ENCODE assay signal across 13 mouse cellular contexts in the genomic region with DNA sequence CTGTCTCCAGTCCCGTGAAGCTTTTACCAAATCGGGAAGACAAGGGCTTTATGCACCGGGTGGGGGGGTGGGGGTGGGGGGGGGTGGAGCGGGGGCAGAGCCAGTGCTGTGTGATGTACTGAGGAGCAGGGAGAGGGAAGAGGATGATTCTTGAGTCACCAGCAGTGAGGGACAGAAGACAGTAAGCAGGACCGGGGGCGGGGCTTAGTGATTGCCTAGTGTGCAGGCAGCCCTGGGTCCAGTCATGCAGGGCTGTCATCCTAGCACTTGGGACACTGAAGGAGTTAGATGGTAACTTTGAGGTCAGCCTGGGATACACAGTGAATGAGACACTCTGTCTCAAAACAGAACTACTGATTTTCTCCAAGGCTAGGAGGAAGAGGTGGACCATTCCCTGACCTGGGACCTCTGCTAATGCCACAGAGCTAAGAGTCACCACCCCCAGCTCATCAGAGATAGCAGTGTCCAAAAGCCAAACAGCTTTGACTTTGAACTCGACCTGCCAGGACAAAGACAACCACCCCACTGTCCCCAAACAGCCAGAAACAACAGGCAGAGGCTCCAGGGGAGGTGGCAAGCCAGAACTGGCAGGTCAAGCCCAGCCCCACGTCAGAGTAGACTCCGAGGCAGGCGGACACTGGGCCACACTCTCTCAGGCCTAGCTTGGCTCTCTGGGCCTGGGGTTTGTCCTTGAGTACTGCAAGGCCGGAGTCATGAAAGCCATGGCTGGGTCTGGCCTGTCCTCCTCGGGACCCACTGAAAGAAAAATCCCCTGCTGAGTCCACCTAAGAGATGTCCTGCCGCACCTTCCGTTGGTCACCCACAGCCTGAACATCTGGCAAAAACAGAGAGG. TPM values are rescaled to one million over a fixed set of nuclear protein-coding genes. Genes with fewer than 3 reads are reported as not detected.
DNase-seq lines count a peak whose midpoint lies in the region; ATAC-seq and TF ChIP-seq lines count a peak whose summit lies in the region.
"Had no signal": no experiment of that assay in that cellular context is flagged by ENCODE, and none has a peak within 500 bp of the region (broad histone marks: within the 10 kb centered on the region; RNA-seq: fewer than 3 reads in every experiment).

No protein-coding gene starts in this region.

- no peaks in the 10 kb centered on the region for H3K9me3 ChIP-seq in heart, embryonic 11.5 days (replicated peaks; ENCODE audit: control insufficient read depth, low read length)
- no peaks in the 10 kb centered on the region for H3K9me3 ChIP-seq in lung, postnatal 0 days (ENCODE audit: low read length)
- H3K9me3 ChIP-seq in liver, embryonic 14.5 days (ENCODE audit: control insufficient read depth, low read length) = no peaks in the 10 kb centered on the region
- H3K9me3 ChIP-seq: lung, embryonic 15.5 days had no signal

- no peak for TF ChIP-seq CTCF in lung, postnatal 0 days (IDR thresholded peaks at IDR 0.05)
- TF ChIP-seq CTCF in lung, adult 2 months (IDR thresholded peaks at IDR 0.05; ENCODE audit: insufficient read depth, low read length) = no peak
- no peak for TF ChIP-seq CTCF in liver, embryonic 14.5 days (IDR thresholded peaks at IDR 0.05; ENCODE audit: low read depth)

- no peak overlapping the region for H3K4me3 ChIP-seq in heart, embryonic 11.5 days (ENCODE audit: low read depth, low read length)
- H3K4me3 ChIP-seq in lung, postnatal 0 days (ENCODE audit: low read depth, low read length) = no peak overlapping the region
- no peak overlapping the region for H3K4me3 ChIP-seq in lung, adult 2 months (replicated peaks; ENCODE audit: extremely low read depth, low read depth, low read length)
- no peak overlapping the region for H3K4me3 ChIP-seq in liver, embryonic 14.5 days (ENCODE audit: insufficient read depth in 1 of 2, low read depth in 2 of 2, low read length in 2 of 2)
- H3K4me3 ChIP-seq: lung, embryonic 15.5 days had no signal

- intact Hi-C loops in heart, postnatal 14 days (cut with DNase I) = no loop called here

- TF ChIP-seq EP300 in lung, postnatal 0 days (IDR thresholded peaks at IDR 0.05) = no peak
- TF ChIP-seq EP300 in liver, embryonic 14.5 days (IDR thresholded peaks at IDR 0.05; ENCODE audit: low read depth) = no peak

- H3K27me3 ChIP-seq in heart, embryonic 11.5 days (ENCODE audit: control insufficient read depth, insufficient read depth, low read length) = no peaks in the 10 kb centered on the region
- H3K27me3 ChIP-seq in lung, postnatal 0 days (replicated peaks; ENCODE audit: insufficient read depth, low read length) = no peaks in the 10 kb centered on the region
- no peaks in the 10 kb centered on the region for H3K27me3 ChIP-seq in liver, embryonic 14.5 days (ENCODE audit: control insufficient read depth, insufficient read depth, low read length)
- H3K27me3 ChIP-seq: CH12.LX; lung, embryonic 15.5 days had no signal

- peak overlapping the region; percentile 54 for H3K27ac ChIP-seq in heart, embryonic 11.5 days (ENCODE audit: low read depth, low read length)
- no peak overlapping the region for H3K27ac ChIP-seq in lung, postnatal 0 days (ENCODE audit: low read length)
- H3K27ac ChIP-seq in liver, embryonic 14.5 days = no peak overlapping the region
- H3K27ac ChIP-seq: lung, embryonic 15.5 days had no signal

- no peak for DNase-seq in heart, postnatal 14 days
- DNase-seq in lung, postnatal 0 days (ENCODE audit: low spot score) = peak; percentile 31
- no peak for DNase-seq in lung, adult 2 months
- peak; percentile 72 for DNase-seq in adrenal gland, postnatal 10 days
- no peak for DNase-seq in liver, embryonic 14.5 days (ENCODE audit: low read depth in 3 of 3, low spot score in 3 of 3)
- DNase-seq: cerebellum, adult 11-12 months; gastrocnemius, postnatal 10 days; right cerebral cortex, postnatal 25 days; thymus, adult 18-20 months had no signal

- H3K36me3 ChIP-seq in heart, embryonic 11.5 days (ENCODE audit: control insufficient read depth, insufficient read depth, low read length) = no peaks in the 10 kb centered on the region
- H3K36me3 ChIP-seq in lung, postnatal 0 days (ENCODE audit: insufficient read depth, low read length) = peaks cover under 1% of the 10 kb centered on the region; the same call in 1 of the 2 replicates
- H3K36me3 ChIP-seq in liver, embryonic 14.5 days (replicated peaks; ENCODE audit: control insufficient read depth, insufficient read depth, low read depth) = peaks cover 8% of the 10 kb centered on the region
- H3K36me3 ChIP-seq: lung, embryonic 15.5 days had no signal

- H3K4me2 ChIP-seq in heart, embryonic 11.5 days = no peak overlapping the region
- H3K4me2 ChIP-seq in lung, postnatal 0 days (replicated peaks; ENCODE audit: low read depth, low read length) = no peak overlapping the region
- H3K4me2 ChIP-seq in liver, embryonic 14.5 days (ENCODE audit: low read depth) = no peak overlapping the region
- H3K4me2 ChIP-seq: lung, embryonic 15.5 days had no signal

- ATAC-seq in heart, embryonic 11.5 days (replicated peaks; ENCODE audit: insufficient number of reproducible peaks, low FRiP score, low TSS enrichment) = 0 out of 2 replicates have a peak, but pooled peaks have one; percentile 28
- peak; percentile 17; the same call in 1 of the 2 replicates for ATAC-seq in lung, postnatal 0 days
- ATAC-seq in liver, embryonic 14.5 days (ENCODE audit: insufficient read depth) = peak; percentile 12
- ATAC-seq in cerebellum, adult (ENCODE audit: insufficient number of reproducible peaks, low FRiP score, low TSS enrichment) = no peak

- 48% methylated on average over 14 of the region's 14 CpGs for WGBS in heart, embryonic 11.5 days (ENCODE audit: insufficient replicate concordance)
- 69% methylated on average over 14 of the region's 14 CpGs for WGBS in lung, postnatal 0 days
- 67% methylated on average over 14 of the region's 14 CpGs for WGBS in lung, adult 2 months
- 66% methylated on average over 14 of the region's 14 CpGs for WGBS in liver, embryonic 14.5 days (ENCODE audit: insufficient replicate concordance)

- H3K9ac ChIP-seq in heart, embryonic 11.5 days (ENCODE audit: low read depth, low read length) = no peak overlapping the region
- H3K9ac ChIP-seq in lung, postnatal 0 days (replicated peaks; ENCODE audit: low read depth) = no peak overlapping the region
- no peak overlapping the region for H3K9ac ChIP-seq in liver, embryonic 14.5 days (replicated peaks)
- H3K9ac ChIP-seq: lung, embryonic 15.5 days had no signal

- no peak for TF ChIP-seq POLR2A in lung, adult 2 months (IDR thresholded peaks at IDR 0.05; ENCODE audit: borderline replicate concordance, extremely low read depth, low read depth, low read length)

- peaks cover 14% of the 10 kb centered on the region for H3K4me1 ChIP-seq in heart, embryonic 11.5 days (ENCODE audit: control insufficient read depth, insufficient read depth, low read length)
- H3K4me1 ChIP-seq in lung, postnatal 0 days (ENCODE audit: insufficient read depth, low read depth, low read length) = no peaks in the 10 kb centered on the region
- peaks cover 2% of the 10 kb centered on the region for H3K4me1 ChIP-seq in lung, adult 2 months (ENCODE audit: control insufficient read depth, insufficient read depth, low read length)
- H3K4me1 ChIP-seq in liver, embryonic 14.5 days (replicated peaks; ENCODE audit: control insufficient read depth in 2 of 2, insufficient read depth in 2 of 2, low read length in 1 of 2) = peaks cover 0 to 11% of the 10 kb centered on the region in 2 experiments; a peak in 2 of 4 replicates

RNA-seq across cellular contexts. Expression of gene Scarb1, which starts 35.4 kb away (rescaled TPM):
- polyA plus RNA-seq in heart, embryonic 11.5 days (2014; fragmentation: Nextera tagmentation; extraction: Ambion mirVana) = 57.1 and 67.0 TPM in 2 replicates
- total RNA-seq in heart, postnatal 14 days (2021) = 10 to 100 TPM; 60.1 to 77.5 TPM
- 54.9 and 64.9 TPM in 2 replicates for polyA plus RNA-seq in lung, postnatal 0 days (2015; fragmentation: Nextera tagmentation; extraction: Ambion mirVana)
- polyA plus RNA-seq in lung, adult 2 months (2012; rRNA removed) = 173 and 196 TPM in 2 replicates
- 1,000 to 10,000 TPM in 1 of 2 experiments, 100 to 1,000 TPM in 1; 506 to 1,242 TPM for total RNA-seq in adrenal gland, postnatal 10 days (2021)
- polyA plus RNA-seq in liver, embryonic 14.5 days (2012; rRNA removed) = 50.1 and 54.1 TPM in 2 replicates
- polyA plus RNA-seq in liver, embryonic 14.5 days (2014; fragmentation: Nextera tagmentation; extraction: Ambion mirVana) = 41.6 and 50.6 TPM in 2 replicates

Comparison
In these comparisons a context has a peak if more than half of its experiments do, and no peak if none do; other contexts are left out.
1. DNase-seq: peak in lung, postnatal 0 days (single experiment) and adrenal gland, postnatal 10 days (single experiment); none in heart, postnatal 14 days (0 of 2), lung, adult 2 months (single experiment) and liver, embryonic 14.5 days (0 of 3).